Mouse (Mus musculus): ENCODE data around the gene Slc47a1.

DNA sequence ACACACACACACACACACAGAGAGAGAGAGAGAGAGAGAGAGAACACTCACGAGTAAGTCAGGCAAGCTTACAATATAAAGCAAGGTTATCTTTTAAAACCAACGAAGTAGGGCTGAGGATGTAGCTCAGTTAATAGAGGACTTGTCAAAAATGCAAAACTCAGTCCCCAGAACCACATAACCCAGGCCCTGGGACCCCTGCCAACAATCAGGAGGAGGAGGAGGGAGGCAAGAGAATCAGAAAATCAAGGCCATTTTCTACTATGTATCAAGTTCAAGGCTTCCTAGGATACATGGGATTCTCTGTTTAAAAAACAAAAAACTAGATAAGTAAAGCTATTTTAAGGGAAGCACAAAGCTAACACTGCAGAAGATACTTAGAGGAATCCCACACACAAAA, 61.3 kb downstream of the Slc47a1 start:
- TF ChIP-seq CTCF (conservative IDR thresholded peaks at IDR 0.05; ENCODE audit: low read length) = no peak
- TF ChIP-seq POU5F1 (IDR thresholded peaks at IDR 0.05; ENCODE audit: borderline replicate concordance, low read length) = no peak
- no peak for TF ChIP-seq NANOG (IDR thresholded peaks at IDR 0.05; ENCODE audit: borderline replicate concordance, low read length)
